Mouse (Mus musculus): ENCODE results near the gene Pigl.

Gene Pigl

DNA sequence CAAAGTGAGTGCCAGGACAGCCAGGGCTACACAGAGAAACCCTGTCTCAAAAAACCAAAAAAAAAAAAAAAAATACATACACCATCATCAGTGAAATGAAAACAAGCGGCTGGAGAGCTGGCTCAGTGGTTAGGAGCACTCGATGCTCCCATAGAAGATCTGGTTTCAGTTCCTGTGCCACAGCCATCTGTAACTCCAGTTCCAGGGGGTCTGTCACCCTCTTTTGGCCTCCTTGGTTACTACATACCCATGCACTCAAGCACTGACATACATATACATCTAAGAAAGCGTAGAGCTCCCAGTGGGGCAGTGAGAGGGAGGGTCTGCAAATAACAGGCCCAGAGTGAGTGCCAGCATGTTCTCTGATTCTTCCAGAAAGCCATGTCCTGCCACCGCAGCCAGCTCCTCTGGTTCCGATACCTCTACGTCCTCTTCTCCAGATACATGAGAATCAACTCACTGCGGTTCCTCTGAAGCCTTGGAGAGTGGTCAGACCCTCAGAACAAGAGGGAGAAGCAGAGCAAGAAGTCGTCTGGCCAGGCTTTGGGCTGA lies 54.3 kb downstream of the Pigl start:
- in situ Hi-C loops (cut with MboI, MseI): no loop called here

DNA sequence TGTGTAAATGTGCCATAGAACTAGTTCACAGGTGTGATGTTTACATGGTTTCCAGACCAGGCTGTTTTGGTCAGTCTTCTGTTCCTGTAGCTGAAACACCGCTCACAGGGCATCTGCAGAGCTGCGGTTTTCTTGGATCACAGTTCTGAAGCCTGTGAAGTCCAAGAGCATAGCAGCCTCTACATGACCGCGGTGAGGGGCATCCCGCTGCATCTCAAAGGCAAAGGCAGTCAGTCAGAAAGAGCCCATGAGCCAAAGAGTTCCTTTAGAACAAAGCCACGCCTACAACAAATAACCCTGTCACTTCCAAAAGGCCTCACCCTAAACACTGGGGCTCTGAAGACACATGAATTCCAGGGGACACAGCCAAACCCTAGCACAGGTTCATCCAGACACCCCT lies 55.1 kb downstream of the Pigl start:
- in situ Hi-C loops (cut with MboI, MseI): no loop called here

DNA sequence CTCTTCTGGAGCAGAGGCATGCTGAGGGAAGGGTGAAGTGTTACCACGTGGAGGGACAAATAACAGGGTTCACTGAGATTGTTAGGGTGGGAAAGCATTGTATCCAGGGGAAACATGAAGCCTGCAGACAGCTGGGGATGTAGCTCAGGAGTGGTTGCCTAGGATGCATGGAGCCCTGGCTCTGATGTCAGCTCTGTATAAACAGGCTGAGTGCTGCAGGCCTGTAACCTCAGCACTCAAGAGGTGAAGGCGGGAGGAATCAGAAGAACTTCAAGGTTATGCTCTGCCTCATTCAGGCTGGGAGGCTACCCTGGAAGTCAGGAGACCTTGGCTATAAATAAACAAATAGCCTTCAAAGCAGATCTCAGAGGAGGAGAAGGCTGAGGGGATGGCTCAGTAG lies 60.7 kb downstream of the Pigl start:
- in situ Hi-C loops (cut with MboI, MseI): no loop called here

DNA sequence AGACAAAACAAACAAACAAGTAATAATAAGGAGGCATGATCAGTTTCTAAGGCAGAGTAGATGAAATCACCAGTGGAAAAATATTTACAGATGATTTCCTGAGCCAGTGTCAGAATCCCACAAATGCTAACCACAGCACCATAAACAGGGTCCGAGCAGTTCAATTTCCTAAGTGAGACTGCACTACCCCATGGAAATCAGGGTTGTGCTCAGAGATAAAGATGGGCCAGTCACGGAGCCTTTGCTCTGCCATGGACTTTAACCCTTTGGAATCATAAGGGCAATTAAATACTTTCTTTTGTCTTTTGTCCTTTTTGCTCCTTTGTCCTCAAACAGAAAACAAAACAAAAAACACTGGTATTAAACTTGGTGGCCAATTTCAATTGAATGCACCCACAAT lies 64.0 kb downstream of the Pigl start:
- in situ Hi-C loops (cut with MboI, MseI): no loop called here

DNA sequence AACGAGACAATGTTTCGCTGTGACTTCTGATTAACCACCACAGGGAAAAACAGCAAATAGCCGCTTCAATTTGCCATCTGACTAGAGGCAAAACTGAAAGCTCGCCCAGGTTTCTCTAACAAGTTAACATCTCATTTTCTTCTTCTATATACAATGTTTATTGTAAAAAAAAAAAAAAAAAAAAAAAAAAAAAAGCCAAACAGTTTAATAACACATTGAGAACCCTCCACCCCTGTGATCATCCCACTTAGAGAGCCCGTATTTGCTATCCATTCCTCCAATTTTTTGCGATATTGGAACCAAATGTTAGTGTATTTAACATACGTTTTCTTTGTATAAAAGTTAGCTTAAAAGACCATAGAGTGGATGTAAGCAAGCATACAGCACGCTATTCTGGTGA lies 78.8 kb downstream of the Pigl start:
- in situ Hi-C loops (cut with MboI, MseI): no loop called here

DNA sequence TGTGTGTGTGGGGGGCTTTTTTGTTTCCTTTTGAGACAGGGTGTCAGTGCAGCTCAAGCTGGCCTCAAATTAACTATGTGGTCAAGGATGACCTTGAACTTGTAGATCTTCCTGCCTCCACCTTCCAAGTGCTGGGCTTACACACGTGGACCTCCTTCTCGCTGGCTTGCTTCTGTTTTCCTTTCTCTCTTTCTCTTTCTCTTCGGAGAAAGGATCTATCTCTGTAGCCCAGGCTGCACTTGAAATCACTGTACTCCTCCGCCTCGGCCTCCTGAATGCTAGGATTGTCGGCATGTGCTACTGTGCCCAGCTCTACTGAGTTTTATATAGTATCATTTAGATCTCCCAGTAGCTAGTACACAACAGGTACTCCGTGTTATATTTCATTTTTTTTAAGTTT lies 79.3 kb downstream of the Pigl start:
- in situ Hi-C loops (cut with MboI, MseI): no loop called here

DNA sequence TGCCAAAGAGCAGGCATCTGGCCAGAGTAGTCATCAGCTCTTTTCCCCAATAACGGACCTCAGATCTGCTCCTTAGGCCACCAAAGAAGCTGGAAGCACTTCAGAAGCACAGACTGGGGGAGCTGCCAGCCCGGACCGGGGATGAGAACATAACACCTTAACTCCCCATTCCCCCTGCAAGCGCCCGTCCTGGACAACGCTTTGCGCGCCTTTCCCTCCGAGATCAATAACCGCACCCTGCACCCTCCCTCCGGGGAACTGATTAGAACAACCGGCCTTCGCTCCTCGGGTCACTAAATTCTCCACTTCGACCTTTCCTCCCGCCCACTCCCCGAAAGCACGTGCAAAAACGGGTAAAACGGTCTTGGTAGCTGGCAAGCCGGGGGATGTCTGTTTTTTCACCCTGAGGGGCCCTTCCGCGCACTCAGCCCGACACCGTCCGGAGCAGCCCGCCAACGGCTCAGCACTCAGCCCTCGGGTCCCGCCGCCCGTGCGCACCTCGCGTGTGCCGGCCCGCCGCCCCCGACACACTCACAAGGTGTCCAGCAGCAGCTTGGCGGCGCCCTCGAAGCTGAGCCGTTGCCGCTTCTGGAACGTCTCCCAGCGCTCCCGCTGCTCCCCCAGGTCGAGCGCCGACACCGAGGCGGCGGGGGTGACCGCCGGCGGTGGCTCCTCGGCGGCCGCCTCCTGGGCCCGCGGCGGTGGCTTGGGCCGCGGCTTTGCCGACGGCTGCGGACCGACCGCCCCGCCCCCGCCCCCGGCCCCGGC lies 80.2 kb downstream of the Pigl start:
- in situ Hi-C loops (cut with MboI, MseI): no loop called here

DNA sequence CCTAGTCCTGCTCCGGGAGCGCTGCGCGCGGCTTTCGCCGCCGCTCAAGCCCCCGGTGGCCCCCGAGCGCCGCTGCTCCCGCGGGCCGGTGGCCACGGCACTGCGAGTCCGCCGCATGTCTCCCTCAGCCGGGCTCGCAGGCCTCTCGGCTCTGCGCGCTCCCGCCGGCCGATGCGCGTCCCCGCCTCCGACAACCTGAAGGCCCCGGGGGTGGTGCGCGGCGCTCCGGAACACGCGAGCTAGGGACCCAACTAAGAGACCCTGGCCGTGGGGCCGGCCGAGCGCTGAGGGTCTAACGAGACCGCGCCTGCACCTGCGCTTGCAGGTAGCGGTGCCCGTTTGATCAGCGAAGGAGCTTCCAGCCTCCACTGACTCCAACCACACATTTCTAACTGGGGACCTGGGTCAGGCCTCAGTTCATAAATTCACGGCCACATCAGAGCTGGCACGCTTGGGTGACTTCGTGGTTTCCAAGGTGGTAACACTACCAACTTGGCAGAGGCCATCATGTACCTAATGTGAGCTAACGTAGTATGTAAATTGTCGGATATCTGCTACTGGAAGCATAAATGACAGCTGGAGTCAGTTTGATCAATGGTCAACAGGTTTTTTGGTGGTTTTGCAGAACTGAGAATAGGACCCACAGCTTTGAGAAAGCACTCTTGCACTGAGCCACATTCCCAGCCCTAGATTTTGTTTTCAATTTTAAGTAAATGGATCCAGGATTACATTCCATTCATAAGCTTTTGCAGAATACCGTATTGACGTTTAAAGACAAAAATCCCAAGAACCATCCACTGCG lies 81.0 kb downstream of the Pigl start, which contains the start of gene Cenpv:
Gene Cenpv, minus strand, starts transcription at position 173 of the 802 bp plus-strand sequence.
- in situ Hi-C loops (cut with MboI, MseI): no loop called here

DNA sequence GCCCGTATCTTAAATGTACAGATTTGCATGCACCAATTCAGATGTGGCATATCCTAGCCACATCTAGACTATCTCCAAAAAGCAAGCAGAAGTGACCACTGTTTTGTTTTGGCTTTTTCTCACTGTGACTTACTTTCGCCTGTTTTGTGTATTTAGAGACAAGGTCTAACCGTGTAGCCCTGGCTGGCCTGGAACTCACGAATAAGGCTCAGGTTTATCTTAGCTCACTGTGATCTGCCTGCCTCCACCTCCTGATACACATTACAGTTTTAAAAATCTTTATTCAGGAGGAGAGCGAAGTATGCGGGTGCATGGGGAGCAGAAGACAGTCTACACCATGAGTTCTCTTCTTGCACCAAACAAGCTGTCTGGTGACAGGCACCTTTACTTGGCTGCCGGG lies 81.9 kb downstream of the Pigl start:
- in situ Hi-C loops (cut with MboI, MseI): no loop called here

DNA sequence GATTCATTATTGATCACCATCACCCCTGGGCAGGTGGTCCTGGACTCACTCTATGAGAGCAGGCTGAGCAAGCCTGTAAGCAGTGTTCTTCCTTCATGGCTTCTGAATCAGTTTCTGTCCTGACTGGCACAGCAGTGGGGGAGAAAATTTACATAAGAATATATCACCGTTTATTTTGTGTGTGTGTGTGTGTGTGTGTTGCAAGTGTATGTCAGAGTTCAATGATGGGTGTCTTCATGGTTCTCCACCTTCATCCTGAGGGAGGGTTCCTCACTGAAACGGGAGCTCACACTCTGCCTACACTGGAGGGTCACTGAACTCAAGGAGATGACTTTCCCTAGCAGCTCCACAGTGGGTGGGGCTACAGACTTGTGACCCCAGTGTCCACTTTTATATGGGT lies 82.7 kb downstream of the Pigl start:
- in situ Hi-C loops (cut with MboI, MseI): no loop called here

DNA sequence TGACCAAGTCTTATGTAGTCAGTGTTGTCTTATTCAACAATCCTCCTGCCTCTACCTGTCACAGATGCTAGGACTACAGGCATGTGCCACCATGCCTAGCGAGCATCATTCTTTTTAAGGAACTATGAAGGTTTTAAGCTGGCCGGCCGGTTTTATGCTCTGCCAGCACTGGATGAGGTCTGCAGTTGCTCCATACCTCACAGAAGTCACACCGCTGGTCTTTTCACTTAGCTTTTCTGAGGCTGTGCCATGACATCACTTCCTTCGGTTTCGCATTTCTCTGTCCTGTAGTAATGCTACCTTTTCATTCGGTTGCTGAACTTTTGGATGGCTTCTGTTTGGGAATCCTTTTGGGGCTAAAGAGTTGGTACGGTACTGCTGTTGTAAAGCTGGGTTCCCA lies 83.3 kb downstream of the Pigl start:
- in situ Hi-C loops (cut with MboI, MseI): no loop called here

DNA sequence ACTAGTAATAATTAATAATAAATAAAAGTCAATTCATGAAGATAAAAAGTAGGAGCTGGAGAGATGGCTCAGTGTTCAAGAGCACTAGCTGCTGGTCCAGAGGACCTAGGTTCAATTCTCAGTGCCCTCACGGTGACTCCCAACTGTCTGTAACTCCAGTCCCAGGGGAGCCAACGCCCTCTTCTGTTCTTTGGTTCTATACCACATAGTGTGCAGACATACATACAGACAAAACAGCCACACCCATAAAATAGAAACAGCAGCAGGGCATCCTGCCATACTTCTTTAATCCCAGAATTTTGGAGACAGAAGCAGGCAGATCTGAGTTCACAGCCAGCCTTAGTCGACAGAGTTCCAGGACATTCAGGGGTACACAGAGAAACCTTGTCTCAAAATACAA lies 85.7 kb downstream of the Pigl start:
- in situ Hi-C loops (cut with MboI, MseI): no loop called here

DNA sequence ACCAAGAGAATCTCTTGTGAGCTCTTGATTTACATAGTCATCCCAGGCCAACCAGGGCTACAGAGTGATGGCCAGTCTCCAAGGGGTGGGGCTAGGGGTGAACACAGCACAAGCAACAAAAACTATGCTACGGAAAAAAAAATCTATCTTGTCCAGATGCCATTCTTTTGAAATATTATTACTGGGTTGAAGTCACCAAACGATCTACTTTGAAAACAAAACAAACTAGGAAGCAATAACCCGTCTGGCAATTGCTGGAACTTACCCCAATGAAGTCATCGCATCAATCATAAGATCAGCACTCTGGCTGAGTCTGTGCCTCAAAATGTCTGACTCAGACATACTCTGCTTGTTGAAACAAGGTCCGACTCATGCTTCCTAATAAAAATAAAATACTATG lies 91.5 kb downstream of the Pigl start:
- in situ Hi-C loops (cut with MboI, MseI): no loop called here

DNA sequence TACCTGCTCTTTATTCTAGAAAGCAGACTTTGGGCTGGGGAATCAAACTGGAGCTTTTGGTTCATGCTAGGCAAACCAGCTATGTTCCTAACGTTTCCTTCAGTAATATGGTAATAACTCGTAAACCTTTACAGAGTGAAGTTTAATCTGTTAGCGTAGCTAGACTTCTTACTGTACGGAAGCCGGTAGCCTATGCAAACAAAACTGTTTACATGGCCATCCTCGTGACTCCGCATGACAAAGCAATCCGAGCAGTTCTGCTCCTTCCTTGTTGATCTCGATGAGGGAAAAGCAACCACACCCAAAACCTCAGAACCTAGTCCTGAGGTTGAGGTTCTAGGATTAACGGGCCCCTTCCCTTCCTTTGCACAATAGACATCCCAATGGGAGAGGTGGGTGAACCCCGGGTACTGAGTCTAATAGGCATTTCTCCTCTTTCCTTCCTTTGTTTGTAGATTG lies 92.0 kb downstream of the Pigl start:
- in situ Hi-C loops (cut with MboI, MseI): no loop called here

DNA sequence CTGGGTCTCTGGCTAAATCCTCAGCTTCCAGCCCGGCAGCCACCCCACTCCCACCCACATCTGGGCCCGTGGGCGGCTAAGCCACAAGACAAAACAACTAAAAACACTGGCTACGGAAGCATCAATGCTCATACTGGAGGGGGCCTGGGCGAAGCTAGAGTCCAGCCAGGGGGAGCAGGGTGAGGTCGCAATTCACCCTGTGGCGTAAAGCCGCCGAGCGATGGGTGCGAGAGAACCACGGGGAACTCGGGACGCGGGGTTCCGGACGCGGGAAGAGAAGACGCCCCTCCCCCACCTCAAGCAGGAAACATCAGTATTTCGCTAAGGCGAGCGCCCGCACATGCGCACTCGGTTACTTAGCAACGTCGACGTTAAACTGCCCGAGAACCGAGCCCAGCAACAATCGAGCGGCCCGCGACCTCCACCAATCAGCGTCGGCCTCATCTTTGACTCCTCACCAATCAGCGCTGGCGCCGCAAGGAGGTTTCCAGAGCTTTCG lies 92.5 kb downstream of the Pigl start, which contains the start of gene Ubb:
Gene Ubb, plus strand, starts transcription at position 445 of the 499 bp plus-strand sequence.
- in situ Hi-C loops (cut with MboI, MseI): no loop called here

DNA sequence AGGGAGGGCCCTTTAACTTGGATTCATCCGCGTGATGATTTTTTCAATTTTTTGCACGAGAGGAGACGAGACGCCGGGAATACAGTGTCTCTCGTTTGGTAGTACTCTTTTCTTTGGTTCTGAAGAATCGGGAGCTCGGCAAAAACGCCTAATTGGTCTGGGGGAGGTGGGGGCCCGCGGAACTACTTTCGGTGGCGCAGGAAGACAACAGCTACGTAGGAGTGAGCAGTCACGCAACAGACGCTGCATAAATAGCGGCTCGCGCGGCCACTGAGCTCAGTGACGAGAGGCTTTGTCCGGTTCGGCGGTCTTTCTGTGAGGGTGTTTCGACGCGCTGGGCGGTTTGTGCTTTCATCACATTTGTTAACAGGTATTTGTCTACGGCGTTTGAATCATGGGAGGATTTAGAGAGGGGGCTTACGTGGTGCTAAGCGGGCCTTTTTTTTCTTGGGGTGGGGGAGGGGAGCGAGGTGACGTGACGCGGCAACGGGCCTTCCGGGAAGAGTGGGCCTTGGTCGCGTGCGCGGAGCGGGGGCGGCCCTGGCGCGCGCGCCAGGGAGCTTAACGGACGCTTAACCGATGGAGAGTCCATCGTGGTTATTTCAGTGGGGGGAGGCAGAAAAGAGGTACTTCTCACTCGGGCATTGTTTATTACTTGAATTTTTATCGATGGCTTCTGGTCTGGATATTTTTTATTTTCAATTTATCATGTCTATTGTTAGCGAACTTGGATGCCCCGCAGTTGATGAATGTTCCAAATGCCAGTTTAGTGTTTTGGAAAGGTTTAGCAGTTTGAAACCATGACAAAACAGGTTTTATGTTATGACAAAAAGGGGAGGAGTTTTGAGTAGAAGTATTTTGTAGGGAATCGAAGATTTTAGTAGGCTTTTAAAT lies 93.2 kb downstream of the Pigl start:
- in situ Hi-C loops (cut with MboI, MseI): no loop called here

DNA sequence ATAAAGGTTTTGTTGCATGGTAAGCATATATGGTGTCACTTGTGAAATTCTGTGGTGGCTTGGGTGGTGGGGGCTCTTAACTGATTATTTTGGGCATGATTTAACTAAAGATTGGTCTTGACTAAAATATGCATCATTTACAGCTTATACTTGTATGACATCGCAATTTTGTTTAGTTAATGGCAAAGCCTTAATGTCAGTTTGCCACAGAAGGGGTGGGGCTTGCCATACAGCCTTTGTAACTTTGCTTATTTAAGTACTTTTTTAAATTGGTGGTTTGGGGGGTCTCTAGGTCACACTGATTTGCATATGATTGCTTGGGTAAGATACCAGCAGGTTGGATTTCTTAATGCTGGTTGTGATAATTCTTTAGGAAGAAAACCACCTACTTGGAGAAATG lies 94.9 kb downstream of the Pigl start:
- in situ Hi-C loops (cut with MboI, MseI): no loop called here

DNA sequence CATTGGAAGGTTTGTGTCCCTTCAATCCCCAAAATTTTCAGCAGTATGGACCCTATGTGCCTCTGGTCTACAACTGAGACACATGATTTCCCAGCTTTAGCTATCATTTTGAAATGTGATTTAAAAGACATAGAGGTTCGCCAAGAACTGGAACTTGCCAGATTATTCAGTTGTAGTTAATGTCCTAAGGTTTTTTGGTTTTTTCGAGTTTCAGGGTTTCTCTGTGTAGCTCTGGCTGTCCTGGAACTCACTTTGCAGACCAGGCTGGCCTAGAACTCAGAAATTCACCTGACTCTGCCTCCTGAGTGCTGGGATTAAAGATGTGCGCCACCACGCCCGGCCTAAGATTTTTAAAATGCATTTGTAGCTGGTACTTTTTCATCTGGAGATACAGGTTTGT lies 95.4 kb downstream of the Pigl start:
- in situ Hi-C loops (cut with MboI, MseI): no loop called here

DNA sequence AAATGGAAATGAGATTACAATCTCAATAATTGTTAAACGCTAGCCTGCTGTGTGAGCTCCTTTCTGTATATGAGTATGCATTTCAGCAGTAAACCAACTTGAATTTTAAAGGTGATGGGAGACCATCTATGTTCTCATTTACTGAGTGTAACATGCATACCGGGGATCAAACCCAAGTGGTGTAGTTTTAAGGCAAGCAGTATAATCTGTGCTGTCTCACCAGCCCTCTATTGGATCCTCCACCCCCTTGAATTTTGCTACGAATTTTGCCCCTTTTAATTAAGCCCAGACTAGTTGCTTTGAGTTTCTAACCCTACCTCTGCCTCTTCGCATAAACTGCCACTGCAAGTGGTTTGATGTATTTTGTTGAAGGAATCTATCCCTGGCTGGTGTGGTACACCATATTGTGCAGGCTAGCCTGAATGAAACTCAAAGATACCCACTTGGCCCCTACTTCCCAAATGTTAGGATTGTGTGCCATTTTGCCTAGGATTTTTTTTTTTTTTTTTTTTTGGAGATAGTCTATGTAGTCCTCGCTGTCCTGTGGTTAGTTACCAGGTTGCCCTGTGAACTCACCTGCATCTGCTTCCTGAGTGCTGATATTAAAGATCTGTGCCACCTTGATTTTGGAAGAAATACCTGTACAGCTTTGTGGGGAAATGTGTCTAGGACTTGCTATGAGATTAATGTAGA lies 96.0 kb downstream of the Pigl start:
- in situ Hi-C loops (cut with MboI, MseI): no loop called here

DNA sequence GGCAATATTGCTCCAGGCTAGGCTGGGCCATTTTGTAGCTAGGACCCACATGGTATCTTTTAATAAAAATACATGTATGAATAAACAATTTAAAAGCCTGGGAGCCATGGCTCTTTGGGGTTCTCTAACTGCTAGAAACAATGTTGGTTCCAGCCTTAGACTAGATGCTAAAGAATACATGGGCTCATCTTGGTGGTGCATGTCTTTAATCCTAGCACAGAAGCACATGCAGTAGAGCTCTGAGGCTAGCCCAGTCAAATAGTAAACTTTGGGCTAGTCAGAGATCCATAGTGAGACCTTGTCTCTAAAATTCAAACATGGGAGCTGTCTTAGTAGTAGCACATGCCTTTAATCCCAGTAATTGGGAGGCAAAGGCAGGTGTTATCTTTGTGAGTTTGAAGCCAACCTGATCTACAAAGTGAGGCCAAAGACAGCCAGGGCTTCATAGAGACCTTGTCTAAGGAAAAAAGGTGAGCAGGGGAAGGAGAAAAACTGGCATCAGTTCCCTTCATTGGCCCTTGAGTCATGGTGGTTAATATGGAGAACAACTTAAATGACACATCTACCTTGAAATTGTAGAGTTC lies 96.8 kb downstream of the Pigl start:
- in situ Hi-C loops (cut with MboI, MseI): no loop called here
